Mouse (Mus musculus) intestine, embryonic 16.5 days (tissue): ENCODE data around the gene Slc39a13. TPM values are rescaled to one million over a fixed set of nuclear protein-coding genes. Genes with fewer than 3 reads are reported as not detected.
"Not testable (repeated sequence)": the region's sequence is repeated elsewhere in the genome, so short reads cannot be mapped to it uniquely, and the experiment has no call there.

ENCODE experiments used
- ATAC-seq: fragments of 200-750 bp; cut with Nextera tagmentation; 2 replicates; pipeline ENCODE4 v1.8.0; 2017; ENCODE audit warnings: moderate TSS enrichment, moderate library complexity
- H3K27ac ChIP-seq: fragments of 300-500 bp; sonication (generic); 2 replicates; pipeline ENCODE4 v1.5.1; 2014; ENCODE audit warnings: mild to moderate bottlenecking, low read length
- H3K27me3 ChIP-seq: fragments of 300-500 bp; sonication (generic); replicated peaks from 2 replicates; pipeline ENCODE4 v1.6.1; 2014; ENCODE audit warnings: low read length, control low read depth, mixed read lengths; ENCODE audit not compliant: control insufficient read depth, insufficient read depth
- H3K36me3 ChIP-seq: fragments of 300-500 bp; sonication (generic); 2 replicates; pipeline ENCODE4 v1.6.1; 2014; ENCODE audit warnings: low read length, control low read depth; ENCODE audit not compliant: control insufficient read depth, insufficient read depth
- H3K4me1 ChIP-seq: fragments of 300-500 bp; sonication (generic); 2 replicates; pipeline ENCODE4 v1.6.1; 2014; ENCODE audit warnings: low read length, control low read depth, mixed read lengths; ENCODE audit not compliant: control insufficient read depth, insufficient read depth
- H3K4me2 ChIP-seq: fragments of 300-500 bp; sonication (generic); 2 replicates; pipeline ENCODE4 v1.6.1; 2014; ENCODE audit warnings: low read depth, low read length, control low read depth
- H3K4me3 ChIP-seq: fragments of 300-500 bp; sonication (generic); 2 replicates; pipeline ENCODE4 v1.5.1; 2014; ENCODE audit warnings: mild to moderate bottlenecking, low read length
- H3K9ac ChIP-seq: fragments of 300-500 bp; sonication (generic); 2 replicates; pipeline ENCODE4 v1.6.1; 2014; ENCODE audit warnings: low read depth, low read length
- H3K9me3 ChIP-seq: fragments of 300-500 bp; sonication (generic); 2 replicates; pipeline ENCODE4 v1.6.1; 2016; ENCODE audit warnings: low read length, control low read depth; ENCODE audit not compliant: control insufficient read depth
- WGBS: fragments of 180-500 bp; shearing (Covaris S2); extraction: QIAGEN DNeasy Blood & Tissue Kit; methylation state at CpG from one replicate; pipeline ENCODE4 v1.1.7; 2014; 5-methylcytosine and 5-hydroxymethylcytosine counted together
- polyA plus RNA-seq: library from polyadenylated mRNA; unstranded; fragments of >200 nt; fragmentation: Nextera tagmentation; extraction: Ambion mirVana; gene quantifications from 2 replicates; pipeline ENCODE4 v1.2.1, GENCODE M21; 2015

Slc39a13 gene
- polyA plus RNA-seq, 1 experiment from 2014 or later = 30.2 TPM

DNA sequence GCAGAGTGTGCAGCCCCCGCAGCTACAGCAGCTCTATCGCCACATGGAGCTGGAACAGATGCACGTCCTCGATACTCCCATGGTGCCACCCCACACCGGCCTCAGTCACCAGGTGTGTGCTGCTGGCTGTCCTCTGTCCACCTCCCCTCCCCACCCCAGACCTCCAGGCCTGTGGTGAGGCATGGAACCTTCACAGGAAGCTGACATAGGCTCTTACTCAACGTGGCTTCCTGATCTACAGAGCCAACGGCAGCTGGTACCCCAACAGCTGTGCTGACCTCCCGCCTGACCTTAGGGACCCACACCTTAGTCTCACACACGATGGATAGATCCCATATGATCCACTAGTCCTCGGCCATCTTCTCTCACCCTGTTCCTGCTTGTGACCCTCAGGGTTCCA, 43.1 kb upstream of the Slc39a13 start:
- no peak overlapping the region for H3K9ac ChIP-seq
- no peak overlapping the region for H3K27ac ChIP-seq
- 76% methylated on average over 10 of the region's 10 CpGs for WGBS
- H3K4me1 ChIP-seq = no peaks in the 10 kb centered on the region; the same call in 1 of the 2 replicates
- H3K4me3 ChIP-seq = no peak overlapping the region
- no peak overlapping the region for H3K4me2 ChIP-seq
- no peaks in the 10 kb centered on the region for H3K9me3 ChIP-seq
- no peak for ATAC-seq
- H3K27me3 ChIP-seq = no peaks in the 10 kb centered on the region
- H3K36me3 ChIP-seq = no peaks in the 10 kb centered on the region

DNA sequence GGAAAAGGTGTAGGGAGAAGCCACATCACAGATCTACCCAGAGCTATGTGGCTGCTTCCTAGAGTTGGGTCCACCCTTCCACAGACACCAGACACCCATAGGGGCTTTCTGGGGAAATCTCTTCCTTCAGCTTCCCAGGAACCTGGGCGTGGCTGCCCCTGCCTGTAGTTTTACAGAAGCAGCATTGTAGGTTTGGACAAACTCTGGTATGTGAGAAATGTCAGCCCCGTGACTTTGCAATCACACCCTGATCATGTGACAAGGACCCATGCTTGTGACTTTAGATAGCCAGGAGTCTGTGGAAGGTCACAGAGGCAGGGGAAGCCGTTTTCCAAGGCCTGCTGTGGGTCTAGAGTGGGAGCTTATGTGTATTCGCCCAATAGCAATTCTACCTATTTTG, 42.3 kb upstream of the Slc39a13 start:
- WGBS = 39% methylated on average over 4 of the region's 4 CpGs
- no peaks in the 10 kb centered on the region for H3K36me3 ChIP-seq
- ATAC-seq = no peak

DNA sequence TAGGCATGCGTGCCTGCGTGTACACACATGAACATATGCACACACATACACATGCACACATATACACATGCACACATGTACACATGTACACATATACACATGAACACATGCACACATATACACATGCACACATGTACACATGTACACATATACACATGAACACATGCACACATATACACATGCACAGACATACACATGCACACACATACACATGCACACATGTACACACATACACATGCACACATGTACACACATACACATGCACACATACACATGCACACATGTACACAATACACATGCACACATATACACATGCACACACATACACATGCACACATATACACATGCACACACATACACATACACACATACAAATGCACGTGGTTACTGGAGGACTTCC, 41.6 kb upstream of the Slc39a13 start:
- not testable (repeated sequence) for H3K9me3 ChIP-seq, H3K27me3 ChIP-seq, H3K4me1 ChIP-seq, H3K27ac ChIP-seq, H3K4me3 ChIP-seq, H3K36me3 ChIP-seq, H3K9ac ChIP-seq, H3K4me2 ChIP-seq, ATAC-seq
- WGBS = 92% methylated on average over 3 of the region's 3 CpGs

More for the DNA sequence above, 42.3 kb upstream of the Slc39a13 start:
- no peaks in the 10 kb centered on the region for H3K9me3 ChIP-seq
- no peak overlapping the region for H3K4me3 ChIP-seq
- H3K27me3 ChIP-seq = no peaks in the 10 kb centered on the region
- no peaks in the 10 kb centered on the region; the same call in 1 of the 2 replicates for H3K4me1 ChIP-seq
- H3K9ac ChIP-seq = 0 out of 2 replicates have a peak overlapping the region, but pooled peaks have one; percentile 20
- no peak overlapping the region for H3K4me2 ChIP-seq
- no peak overlapping the region for H3K27ac ChIP-seq

DNA sequence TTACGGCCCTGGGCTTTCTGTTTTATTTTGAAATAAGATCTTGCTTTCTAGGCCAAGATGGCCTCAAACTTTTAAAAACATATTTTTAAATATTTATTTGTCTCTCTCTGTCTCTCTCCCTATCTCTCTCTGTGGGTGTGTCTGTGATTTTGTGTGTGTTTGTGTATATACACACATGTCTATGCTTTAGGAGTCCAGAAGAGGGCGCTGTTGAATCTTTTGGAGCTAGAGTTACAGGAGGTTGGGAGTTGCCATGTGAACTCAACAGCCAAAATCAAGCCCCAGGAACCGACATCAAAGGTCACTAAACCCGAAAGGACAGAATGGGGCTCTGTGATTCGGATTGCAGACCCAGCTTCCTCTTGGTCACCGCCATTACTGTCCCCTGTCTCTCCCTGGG, 40.2 kb upstream of the Slc39a13 start:
- Histone ChIP-seq H3K9me3 (no peaks in the 10 kb centered on the region), H3K4me3 (no peak overlapping the region), H3K4me2 (no peak overlapping the region), H3K36me3 (no peaks in the 10 kb centered on the region), H3K9ac (no peak overlapping the region), H3K27me3 (no peaks in the 10 kb centered on the region), H3K4me1 (no peaks in the 10 kb centered on the region; the same call in 1 of the 2 replicates), H3K27ac (no peak overlapping the region)
- ATAC-seq = no peak
- 71% methylated on average over 6 of the region's 6 CpGs for WGBS

DNA sequence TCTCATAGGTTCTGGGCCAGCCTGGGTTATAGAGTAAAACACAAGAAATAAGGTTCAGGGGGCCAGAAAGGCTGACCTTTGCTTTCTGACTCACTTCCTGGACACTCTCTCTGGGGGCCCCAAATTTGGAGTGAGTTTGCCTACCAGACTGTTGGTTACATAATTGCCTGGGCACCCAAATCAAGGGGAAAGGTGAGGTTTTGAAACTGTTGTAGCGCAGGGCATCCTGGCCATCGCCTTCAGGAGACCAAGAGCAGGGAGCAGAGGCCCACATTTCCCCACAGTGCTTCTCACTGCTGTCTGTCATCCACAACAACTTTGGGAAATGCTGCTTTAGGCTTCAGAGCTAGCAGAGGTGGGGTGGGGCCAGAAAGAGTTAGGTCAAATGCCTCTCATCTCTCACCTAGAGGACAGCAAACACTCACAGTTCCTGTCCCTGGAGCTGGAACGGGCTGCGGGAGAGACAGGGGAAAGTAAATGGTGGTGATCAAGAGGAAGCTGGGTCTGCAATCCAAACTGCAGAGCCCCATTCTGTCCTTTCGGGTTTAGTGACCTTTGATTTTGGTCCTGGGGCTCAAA, 39.7 kb upstream of the Slc39a13 start:
- Histone ChIP-seq H3K4me3 (no peak overlapping the region), H3K9me3 (no peaks in the 10 kb centered on the region), H3K4me2 (no peak overlapping the region), H3K9ac (no peak overlapping the region), H3K27me3 (no peaks in the 10 kb centered on the region), H3K4me1 (no peaks in the 10 kb centered on the region; the same call in 1 of the 2 replicates), H3K27ac (no peak overlapping the region), H3K36me3 (no peaks in the 10 kb centered on the region)
- ATAC-seq = no peak
- 82% methylated on average over 5 of the region's 5 CpGs for WGBS

DNA sequence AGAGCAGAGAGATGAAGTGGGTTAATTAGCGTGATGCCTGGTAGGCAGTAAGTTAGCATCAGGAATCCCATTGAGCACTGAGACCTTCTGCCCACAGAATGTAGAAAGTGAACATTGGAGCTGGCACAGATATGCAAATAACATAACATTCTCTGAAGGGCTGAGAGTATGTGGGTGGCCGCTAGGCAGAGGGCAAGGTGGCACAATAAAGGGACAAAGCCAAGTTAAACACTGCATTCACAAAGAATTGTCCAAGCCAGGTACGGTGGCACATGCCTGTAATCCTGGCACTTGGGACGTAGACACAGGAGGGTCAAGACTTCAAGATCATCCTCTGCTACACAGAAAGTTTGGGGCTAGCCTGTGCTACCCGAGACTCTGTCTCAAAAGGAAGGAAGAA, 39.0 kb upstream of the Slc39a13 start:
- no peaks in the 10 kb centered on the region for H3K27me3 ChIP-seq
- H3K4me3 ChIP-seq = no peak overlapping the region
- no peak overlapping the region for H3K4me2 ChIP-seq
- H3K27ac ChIP-seq = no peak overlapping the region
- no peak for ATAC-seq
- no peaks in the 10 kb centered on the region for H3K36me3 ChIP-seq
- H3K9me3 ChIP-seq = no peaks in the 10 kb centered on the region
- 81% methylated on average over 5 of the region's 5 CpGs for WGBS
- H3K4me1 ChIP-seq = no peaks in the 10 kb centered on the region; the same call in 1 of the 2 replicates
- H3K9ac ChIP-seq = no peak overlapping the region

DNA sequence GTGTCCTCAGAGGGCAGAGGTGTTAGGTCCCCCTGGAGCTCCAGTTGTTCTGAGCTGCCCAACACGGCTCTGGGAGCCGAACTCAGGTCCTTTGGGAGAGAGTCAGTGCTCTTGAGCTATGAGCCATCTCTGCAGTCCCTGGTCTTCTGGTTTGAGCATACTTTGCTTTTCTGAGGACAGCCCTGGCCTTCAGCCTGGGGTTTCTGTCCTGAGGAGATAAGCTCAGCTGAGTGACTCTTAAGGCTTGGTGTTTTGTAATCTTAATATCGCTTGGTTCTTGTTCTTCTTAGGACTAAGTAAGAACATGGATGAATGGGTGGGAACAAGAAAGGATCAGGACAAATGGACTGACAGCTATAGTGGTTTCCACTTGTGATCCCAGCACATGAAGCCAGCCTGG, 37.9 kb upstream of the Slc39a13 start:
- Histone ChIP-seq H3K4me3 (no peak overlapping the region), H3K9ac (no peak overlapping the region), H3K27me3 (no peaks in the 10 kb centered on the region), H3K4me2 (no peak overlapping the region), H3K4me1 (no peaks in the 10 kb centered on the region; the same call in 1 of the 2 replicates), H3K9me3 (no peaks in the 10 kb centered on the region), H3K36me3 (no peaks in the 10 kb centered on the region), H3K27ac (no peak overlapping the region)
- ATAC-seq = no peak
- 87% methylated on average over 3 of the region's 3 CpGs for WGBS

DNA sequence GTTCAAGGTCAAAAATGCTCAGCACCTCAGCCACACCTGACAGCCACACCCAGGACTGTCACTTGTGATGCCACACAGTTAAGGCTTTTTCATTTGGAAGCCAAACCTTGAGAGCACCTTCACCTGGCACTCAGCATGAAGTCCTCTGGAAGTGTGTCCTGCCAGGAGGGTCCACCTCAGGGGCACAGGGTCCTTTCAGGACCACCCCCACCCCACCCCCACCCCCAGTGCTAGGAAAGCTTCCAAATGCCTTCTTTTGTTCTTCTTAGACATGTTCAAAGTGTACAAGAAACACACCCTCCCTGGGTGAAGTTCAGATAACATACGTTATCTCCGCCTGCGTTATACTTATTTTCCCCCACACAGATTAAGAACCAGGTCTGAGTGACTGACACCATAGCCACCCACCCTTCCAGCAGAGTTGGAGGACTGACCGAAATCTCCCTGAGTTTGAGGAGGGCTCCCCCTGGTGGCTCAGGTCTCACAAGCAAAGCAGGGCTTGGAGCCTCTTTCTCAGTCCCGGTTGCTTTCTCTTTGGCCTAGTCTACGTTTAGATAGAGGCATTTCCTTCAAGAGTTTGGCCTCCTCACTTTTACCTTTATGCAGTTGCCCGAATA, 31.0 kb upstream of the Slc39a13 start:
- Histone ChIP-seq H3K4me3 (no peak overlapping the region), H3K4me1 (no peaks in the 10 kb centered on the region), H3K27me3 (no peaks in the 10 kb centered on the region), H3K9ac (0 out of 2 replicates have a peak overlapping the region, but pooled peaks have one; percentile 10), H3K9me3 (no peaks in the 10 kb centered on the region), H3K4me2 (no peak overlapping the region), H3K27ac (no peak overlapping the region), H3K36me3 (no peaks in the 10 kb centered on the region)
- peak; percentile 85 for ATAC-seq
- 6% methylated on average over 7 of the region's 7 CpGs for WGBS

DNA sequence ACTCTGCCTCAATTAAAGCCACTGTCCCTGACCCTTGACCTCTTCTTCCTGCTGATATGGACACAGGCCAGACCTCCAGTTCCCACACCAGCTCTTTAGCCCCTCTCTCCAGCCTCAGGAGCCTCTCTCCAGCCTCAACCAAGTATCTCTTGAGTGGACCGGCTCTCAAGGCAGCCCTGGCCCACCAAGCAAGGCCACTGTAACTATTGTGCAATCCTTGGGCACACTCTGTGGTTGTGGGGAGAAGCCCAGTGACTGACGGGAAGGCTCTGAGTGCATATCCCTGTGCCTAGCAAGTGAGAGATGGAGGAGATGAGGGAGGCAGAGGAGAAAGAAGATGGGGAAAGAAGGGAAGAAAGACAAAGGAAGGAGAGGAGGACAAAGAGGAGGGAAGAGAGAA, 27.9 kb upstream of the Slc39a13 start:
- H3K9ac ChIP-seq = no peak overlapping the region
- H3K36me3 ChIP-seq = no peaks in the 10 kb centered on the region
- 85% methylated on average over 2 of the region's 2 CpGs for WGBS

More for the DNA sequence above, 27.9 kb upstream of the Slc39a13 start:
- ATAC-seq = no peak
- H3K4me1 ChIP-seq = no peaks in the 10 kb centered on the region
- H3K4me2 ChIP-seq = no peak overlapping the region
- H3K9me3 ChIP-seq = no peaks in the 10 kb centered on the region
- H3K27me3 ChIP-seq = no peaks in the 10 kb centered on the region
- H3K27ac ChIP-seq = no peak overlapping the region
- H3K4me3 ChIP-seq = no peak overlapping the region
